Mouse (Mus musculus) lung, postnatal 0 days (tissue): ENCODE results near the gene Hepacam.

Experiments
- CTCF ChIP-seq: IDR thresholded peaks from 2 replicates; pipeline ENCODE4 v1.5.1; 2016; ENCODE audit warnings: antibody characterized with exemption, mild to moderate bottlenecking
- EP300 ChIP-seq: IDR thresholded peaks from 2 replicates; pipeline ENCODE4 v1.6.1; 2016; ENCODE audit warnings: antibody characterized with exemption, mild to moderate bottlenecking, control low read depth

GRCm38 (mm10) chr9:37362084-37362483, 5.1 kb upstream of the Hepacam start:
- TF ChIP-seq CTCF (no peak), EP300 (no peak)
